Mouse (Mus musculus) limb, embryonic 11.5 days (tissue): ENCODE measurements around the gene Tmem256. TPM values are rescaled to one million over a fixed set of nuclear protein-coding genes. Genes with fewer than 3 reads are reported as not detected.

Experiments used
- ATAC-seq: fragments of 200-750 bp; cut with Nextera tagmentation; 2 replicates; pipeline ENCODE4 v1.8.0; 2017; ENCODE audit warnings: low read depth; ENCODE audit not compliant: insufficient number of reproducible peaks, low FRiP score, low TSS enrichment
- DNase-seq: peaks from one replicate; pipeline ENCODE4 v3.0.0-alpha.2; 2015; ENCODE audit warnings: low spot score
- H3K27ac ChIP-seq: fragments of 300-500 bp; sonication (generic); replicated peaks from 2 replicates; pipeline ENCODE4 v1.5.1; 2014; ENCODE audit warnings: low read depth, mild to moderate bottlenecking, low read length
- H3K27me3 ChIP-seq: fragments of 300-500 bp; sonication (generic); 2 replicates; pipeline ENCODE4 v1.6.1; 2014; ENCODE audit warnings: mild to moderate bottlenecking, low read length, mixed read lengths; ENCODE audit not compliant: control insufficient read depth, insufficient read depth
- H3K36me3 ChIP-seq: fragments of 300-500 bp; sonication (generic); 2 replicates; pipeline ENCODE4 v1.6.1; 2014; ENCODE audit warnings: mild to moderate bottlenecking, low read length, moderate library complexity, mixed read lengths; ENCODE audit not compliant: control insufficient read depth, insufficient read depth
- H3K4me1 ChIP-seq: fragments of 300-500 bp; sonication (generic); 2 replicates; pipeline ENCODE4 v1.6.1; 2014; ENCODE audit warnings: low read length, mixed read lengths; ENCODE audit not compliant: control insufficient read depth, insufficient read depth
- H3K4me2 ChIP-seq: fragments of 300-500 bp; sonication (generic); 2 replicates; pipeline ENCODE4 v1.6.1; 2014; ENCODE audit warnings: low read depth, mild to moderate bottlenecking, moderate library complexity; ENCODE audit not compliant: severe bottlenecking
- H3K4me3 ChIP-seq: fragments of 300-500 bp; sonication (generic); 2 replicates; pipeline ENCODE4 v1.5.1; 2014; ENCODE audit warnings: low read depth, low read length
- H3K9ac ChIP-seq: fragments of 300-500 bp; sonication (generic); 2 replicates; pipeline ENCODE4 v1.6.1; 2014; ENCODE audit warnings: mild to moderate bottlenecking, low read length
- H3K9me3 ChIP-seq: fragments of 300-500 bp; sonication (generic); 2 replicates; pipeline ENCODE4 v1.6.1; 2016; ENCODE audit warnings: low read length; ENCODE audit not compliant: control insufficient read depth
- WGBS: fragments of 180-500 bp; shearing (Covaris S2); extraction: QIAGEN DNeasy Blood & Tissue Kit; methylation state at CpG from one replicate; pipeline ENCODE4 v1.1.7; 2014; 5-methylcytosine and 5-hydroxymethylcytosine counted together
- polyA plus RNA-seq: library from polyadenylated mRNA; unstranded; fragments of >200 nt; fragmentation: Nextera tagmentation; extraction: Ambion mirVana; gene quantifications from 2 replicates; pipeline ENCODE4 v1.2.1, GENCODE M21; 2014

Tmem256 gene
- polyA plus RNA-seq, 1 experiment from 2014 or later = 285 TPM

DNA sequence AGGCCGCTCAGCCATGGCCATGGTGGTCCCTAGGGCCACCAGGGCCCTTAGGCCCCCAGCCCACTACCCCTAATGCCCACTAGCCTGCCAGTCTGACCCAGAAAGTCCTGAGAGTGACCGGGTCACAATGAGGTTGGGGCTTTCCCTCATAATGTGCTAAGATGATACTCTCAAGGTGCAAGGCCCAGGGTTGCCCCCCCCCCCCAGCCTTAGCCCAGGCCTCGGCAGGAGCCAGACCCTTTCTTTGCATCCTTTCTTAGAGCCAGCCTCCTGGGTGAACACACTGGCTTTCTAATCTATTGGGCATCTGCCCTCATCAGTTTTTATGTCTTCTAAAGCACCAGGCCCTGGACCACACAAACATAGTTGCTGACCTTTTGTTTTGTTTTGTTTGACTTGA lies 16.2 kb upstream of the Tmem256 start, which contains the start of gene Spem1:
Gene Spem1 (minus strand): TSS at position 101 of the 400 bp plus-strand sequence.
- WGBS = 93% methylated on average over 3 of the region's 3 CpGs

DNA sequence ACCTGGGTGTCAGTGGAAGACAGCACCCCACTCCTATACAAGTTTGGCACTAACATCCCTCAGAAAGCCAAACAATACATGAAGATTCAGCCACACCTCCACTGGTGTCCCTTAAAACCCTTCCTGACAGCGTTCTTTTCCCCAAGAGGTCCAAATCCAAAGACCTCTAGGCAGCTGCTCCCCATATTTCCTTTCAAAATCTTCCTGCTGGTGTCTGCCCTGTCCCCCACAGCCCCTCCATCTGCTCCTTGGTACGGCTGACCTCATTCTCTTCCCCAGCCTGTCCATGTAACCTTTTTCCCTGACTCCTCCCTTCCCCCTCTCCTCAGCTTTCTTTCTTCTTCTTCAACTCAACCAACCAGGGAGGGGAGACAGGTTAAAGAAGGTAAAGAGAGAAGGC lies 14.9 kb upstream of the Tmem256 start:
- Histone ChIP-seq H3K36me3 (peaks cover 11% of the 10 kb centered on the region; the same call in 1 of the 2 replicates), H3K27ac (no peak overlapping the region), H3K9me3 (no peaks in the 10 kb centered on the region), H3K4me2 (no peak overlapping the region), H3K9ac (no peak overlapping the region; the same call in 1 of the 2 replicates), H3K4me1 (no peaks in the 10 kb centered on the region), H3K4me3 (no peak overlapping the region), H3K27me3 (no peaks in the 10 kb centered on the region)
- WGBS = 74% methylated on average over 2 of the region's 2 CpGs
- DNase-seq = no peak
- no peak for ATAC-seq

More for the DNA sequence above, 16.2 kb upstream of the Tmem256 start, which contains the start of gene Spem1:
- no peak within 1 kb of the TSS for H3K4me2 ChIP-seq
- no peaks in the 10 kb centered on the region for H3K4me1 ChIP-seq
- H3K9me3 ChIP-seq = no peaks in the 10 kb centered on the region
- ATAC-seq = no peak
- H3K27me3 ChIP-seq = no peaks in the 10 kb centered on the region
- no peak within 1 kb of the TSS for H3K27ac ChIP-seq
- H3K9ac ChIP-seq = no peak within 1 kb of the TSS
- no peak for DNase-seq
- no peak within 1 kb of the TSS for H3K4me3 ChIP-seq
- H3K36me3 ChIP-seq = peaks cover 4% of the 10 kb centered on the region; the same call in 1 of the 2 replicates

DNA sequence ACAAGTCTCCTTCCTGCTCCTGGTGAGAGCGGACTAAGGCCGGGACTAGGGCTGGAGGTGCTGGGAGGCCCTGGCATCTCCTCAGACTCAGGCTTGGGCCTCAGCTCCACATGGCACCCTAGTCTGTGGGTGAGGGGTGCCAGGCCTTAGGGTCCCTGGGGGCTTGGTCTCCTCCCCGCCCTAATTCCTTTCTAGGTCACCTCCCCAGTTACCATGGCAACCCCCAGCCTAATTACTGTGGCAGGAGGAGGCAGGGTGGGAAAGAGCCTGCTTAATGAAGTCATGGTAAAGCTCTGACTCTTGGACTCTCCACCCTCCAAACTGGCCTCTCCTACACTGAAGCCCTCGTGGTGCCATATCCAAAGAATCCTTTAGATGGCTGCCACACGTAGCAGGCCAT lies 9.5 kb upstream of the Tmem256 start:
- Histone ChIP-seq H3K4me3 (0 out of 2 replicates have a peak overlapping the region, but pooled peaks have one; percentile 2), H3K4me2 (no peak overlapping the region), H3K27ac (no peak overlapping the region), H3K4me1 (no peaks in the 10 kb centered on the region; the same call in none of the 2 replicates), H3K36me3 (peaks cover 11% of the 10 kb centered on the region; the same call in 1 of the 2 replicates), H3K9ac (no peak overlapping the region), H3K9me3 (no peaks in the 10 kb centered on the region), H3K27me3 (peaks cover 5% of the 10 kb centered on the region; the same call in 1 of the 2 replicates)
- ATAC-seq (no peak), DNase-seq (no peak)
- 67% methylated on average over 5 of the region's 5 CpGs for WGBS

DNA sequence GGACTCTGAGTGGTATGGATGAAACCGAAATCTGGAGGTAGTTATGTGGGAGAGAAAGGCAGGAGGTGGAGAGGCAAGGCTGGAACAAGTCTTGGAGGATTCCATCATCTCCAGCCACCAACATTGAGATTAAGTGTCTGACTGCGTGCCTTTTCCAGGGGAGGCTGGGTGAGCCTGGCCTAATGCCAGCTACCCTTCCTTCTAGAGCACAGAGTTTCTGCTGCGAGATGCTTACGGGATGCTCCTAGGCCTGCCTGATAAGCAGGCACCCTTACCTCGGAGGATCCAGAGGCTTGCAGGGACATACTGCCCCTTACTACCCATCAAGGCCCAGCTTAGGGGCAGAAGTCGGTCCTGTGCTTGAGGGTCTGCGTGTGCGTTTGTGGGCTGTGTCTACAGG lies 4.8 kb upstream of the Tmem256 start:
- Histone ChIP-seq H3K4me2 (peak overlapping the region; percentile 85), H3K4me1 (peaks cover 24% of the 10 kb centered on the region), H3K9me3 (no peaks in the 10 kb centered on the region), H3K36me3 (no peaks in the 10 kb centered on the region), H3K9ac (peak overlapping the region; percentile 57), H3K4me3 (peak overlapping the region; percentile 62; the same call in 1 of the 2 replicates), H3K27ac (no peak overlapping the region), H3K27me3 (peaks cover 18% of the 10 kb centered on the region)
- ATAC-seq (no peak), DNase-seq (no peak)
- 57% methylated on average over 8 of the region's 8 CpGs for WGBS

DNA sequence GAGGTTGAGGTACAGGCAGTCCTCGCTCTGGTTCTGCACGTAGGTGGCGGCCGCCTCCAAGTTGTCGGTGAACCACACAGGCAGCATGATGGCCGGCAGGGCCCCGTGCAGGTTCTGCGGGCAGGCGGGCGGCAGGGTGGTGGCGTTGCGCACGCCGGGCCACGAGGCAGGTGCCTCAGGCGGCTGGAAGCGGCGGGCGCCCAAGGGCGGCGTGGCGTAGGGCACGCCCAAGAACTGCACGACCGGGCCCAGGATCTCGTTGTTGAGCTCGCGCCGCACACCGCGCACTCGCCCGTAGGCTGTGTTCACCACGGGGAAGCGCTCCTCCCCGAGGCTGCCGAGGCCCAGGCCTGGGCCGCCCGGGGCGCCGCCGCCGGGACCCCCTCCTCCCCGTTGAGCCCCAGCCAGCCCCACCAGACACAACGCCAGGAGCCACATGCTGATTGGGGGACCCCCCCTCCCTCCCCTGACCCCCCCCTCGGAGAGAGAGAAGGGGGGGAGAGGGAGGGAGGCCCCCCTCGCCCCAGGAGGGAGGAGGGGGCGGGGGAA lies 4.2 kb upstream of the Tmem256 start:
- H3K27ac ChIP-seq = no peak overlapping the region
- 5% methylated on average over 44 of the region's 48 CpGs for WGBS
- DNase-seq = peak; percentile 52
- no peak for ATAC-seq
- H3K27me3 ChIP-seq = peaks cover 18% of the 10 kb centered on the region
- no peaks in the 10 kb centered on the region for H3K9me3 ChIP-seq
- no peaks in the 10 kb centered on the region for H3K36me3 ChIP-seq
- H3K9ac ChIP-seq = peak overlapping the region; percentile 57
- peak overlapping the region; percentile 85 for H3K4me2 ChIP-seq
- H3K4me1 ChIP-seq = peaks cover 24% of the 10 kb centered on the region
- peak overlapping the region; percentile 62 for H3K4me3 ChIP-seq

DNA sequence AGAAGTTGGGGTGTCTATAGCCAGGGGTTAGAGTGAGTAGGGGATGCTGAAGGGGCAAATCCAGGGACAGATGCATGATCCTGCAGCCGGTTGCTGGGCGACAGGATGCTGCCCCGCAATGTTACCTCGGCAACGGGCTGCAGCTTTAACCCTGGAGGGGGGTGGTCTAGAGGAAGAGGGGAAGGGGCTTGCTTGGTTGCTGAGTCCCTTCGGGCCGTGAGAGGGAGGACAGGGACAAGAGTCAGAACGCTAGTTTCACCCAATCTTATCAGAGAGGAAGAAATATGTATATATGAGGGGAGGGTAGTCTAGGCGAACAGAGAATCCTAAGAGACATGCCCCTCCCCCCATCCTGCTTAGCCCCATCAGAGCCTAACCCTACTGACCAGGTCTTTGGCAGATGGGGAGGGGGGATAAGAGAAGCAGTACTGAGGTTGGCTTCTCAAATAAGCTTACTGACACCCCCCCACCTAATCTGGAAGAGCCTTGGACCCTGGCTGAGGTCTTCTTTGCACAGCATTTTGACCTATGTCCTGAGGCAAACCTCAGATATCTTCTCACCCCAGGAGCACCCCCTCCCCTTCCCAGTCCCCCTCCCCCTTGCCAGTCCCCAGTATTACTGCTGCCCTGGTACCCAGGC lies 2.9 kb upstream of the Tmem256 start:
- Histone ChIP-seq H3K27me3 (peaks cover 18% of the 10 kb centered on the region), H3K36me3 (no peaks in the 10 kb centered on the region), H3K4me2 (peak overlapping the region; percentile 85), H3K4me3 (peak overlapping the region; percentile 62), H3K9me3 (no peaks in the 10 kb centered on the region), H3K27ac (no peak overlapping the region), H3K4me1 (peaks cover 24% of the 10 kb centered on the region), H3K9ac (no peak overlapping the region)
- ATAC-seq = no peak
- DNase-seq = peak; percentile 54
- 4% methylated on average over 9 of the region's 9 CpGs for WGBS

DNA sequence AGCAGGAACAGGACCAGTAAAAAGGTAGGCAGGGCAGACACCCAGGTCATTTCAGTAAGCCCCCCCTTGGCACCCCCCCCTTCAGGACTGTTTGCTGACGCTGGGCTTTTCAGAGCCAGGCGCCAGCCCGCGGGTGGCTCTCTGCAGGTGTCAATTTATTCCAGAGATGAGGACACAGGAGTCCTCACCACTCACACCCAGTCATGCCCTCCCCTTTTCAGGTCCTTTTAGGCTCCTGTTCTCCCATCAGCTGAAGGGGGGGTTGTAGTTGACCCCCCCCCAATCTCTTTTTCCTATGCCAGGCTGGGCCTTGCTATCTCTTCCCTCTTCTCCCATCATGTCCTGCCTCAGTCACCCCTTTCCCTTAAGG lies 2.4 kb upstream of the Tmem256 start:
- peak overlapping the region; percentile 85 for H3K4me2 ChIP-seq
- H3K27me3 ChIP-seq = peaks cover 18% of the 10 kb centered on the region
- DNase-seq = no peak
- H3K9ac ChIP-seq = no peak overlapping the region
- 5% methylated on average over 4 of the region's 4 CpGs for WGBS
- no peaks in the 10 kb centered on the region for H3K36me3 ChIP-seq
- 0 out of 2 replicates have a peak overlapping the region, but pooled peaks have one; percentile 31 for H3K27ac ChIP-seq
- peaks cover 24% of the 10 kb centered on the region for H3K4me1 ChIP-seq
- no peaks in the 10 kb centered on the region for H3K9me3 ChIP-seq
- peak overlapping the region; percentile 62 for H3K4me3 ChIP-seq
- no peak for ATAC-seq

DNA sequence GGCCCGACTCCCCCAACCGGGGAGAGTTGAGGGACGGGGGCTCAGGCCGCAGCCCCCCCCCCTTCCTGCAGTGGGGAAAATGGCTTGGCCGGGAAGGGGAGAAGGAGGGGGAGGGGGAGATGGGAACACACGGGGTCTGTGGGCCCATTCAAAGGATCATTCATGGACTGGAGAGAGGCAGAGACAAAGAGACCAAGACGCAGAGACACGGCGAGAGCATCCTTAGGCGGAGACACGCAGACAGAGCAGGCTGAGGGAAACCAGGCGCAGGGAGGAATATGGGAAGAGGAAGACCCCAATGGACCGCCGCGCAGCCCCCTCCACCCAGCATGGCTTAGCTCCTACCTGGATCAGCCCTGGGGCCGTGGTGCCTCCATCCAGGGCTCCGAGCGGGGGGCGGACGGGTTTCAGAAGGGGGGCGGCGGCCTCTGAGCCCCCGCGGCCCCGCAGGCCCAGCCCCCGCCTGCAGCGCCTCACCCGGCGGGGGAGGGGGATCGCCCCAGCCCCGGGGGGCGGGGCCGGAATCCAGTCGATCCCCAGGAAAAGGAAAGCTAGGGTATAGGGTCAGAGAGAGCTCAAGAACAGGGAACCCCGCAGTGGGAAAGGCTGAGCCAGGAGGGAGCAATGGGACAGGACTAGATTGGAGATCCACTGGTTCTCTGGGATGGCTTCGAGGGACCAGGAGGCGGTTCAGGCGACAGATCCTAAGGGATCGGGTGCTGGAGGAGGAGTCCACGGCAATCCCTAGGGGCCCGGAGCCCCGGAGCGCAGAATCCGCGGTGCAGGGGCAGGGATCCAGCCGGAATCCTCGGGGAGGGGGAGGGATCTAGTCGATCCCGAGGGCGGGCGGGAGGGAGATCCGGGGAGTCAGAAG lies 1.4 kb upstream of the Tmem256 start:
- peak overlapping the region; percentile 85 for H3K4me2 ChIP-seq
- H3K4me3 ChIP-seq = peak overlapping the region; percentile 62
- no peak for ATAC-seq
- peaks cover 18% of the 10 kb centered on the region for H3K27me3 ChIP-seq
- 0% methylated on average over 48 of the region's 52 CpGs for WGBS
- peak; percentile 62 for DNase-seq
- H3K4me1 ChIP-seq = peaks cover 24% of the 10 kb centered on the region
- peak overlapping the region; percentile 70 for H3K9ac ChIP-seq
- H3K27ac ChIP-seq = peak overlapping the region; percentile 23
- no peaks in the 10 kb centered on the region for H3K9me3 ChIP-seq
- no peaks in the 10 kb centered on the region for H3K36me3 ChIP-seq
